Mouse (Mus musculus) bone marrow macrophage, adult 2 months (primary cell): Measurements from ENCODE around the gene Cramp1l.

ENCODE experiments used
- CTCF ChIP-seq: IDR thresholded peaks from 2 replicates; pipeline ENCODE4 v1.5.1; 2012; ENCODE audit warnings: low read depth, mild to moderate bottlenecking, low read length, moderate library complexity
- POLR2A ChIP-seq: IDR thresholded peaks from 2 replicates; pipeline ENCODE4 v1.6.1; 2012; ENCODE audit warnings: mild to moderate bottlenecking, low read depth, low read length, borderline replicate concordance

GRCm38 (mm10) chr17:25053274-25053673 is 37.7 kb upstream of the Cramp1l start:
- TF ChIP-seq CTCF (no peak), POLR2A (no peak)
